Mouse (Mus musculus) mesoderm, embryonic 11.5 days (tissue): ENCODE measurements at regions not wholly inside any gene's neighbourhood (a gene's known extent, or its start where the extent isn't known, plus 50 kb on each side); places are given as distances from the start of the nearest gene placed in this dataset.
"Not testable (repeated sequence)": the region's sequence is repeated elsewhere in the genome, so short reads cannot be mapped to it uniquely, and the experiment has no call there.

Experiments used
- DNase-seq: peaks from one replicate; pipeline ENCODE4 v3.0.0-alpha.2; 2012; ENCODE audit warnings: low read depth, low spot score

GRCm38 (mm10) chr6:13763636-13764035 lies 76.1 kb downstream of the Gpr85 start:
- not testable (repeated sequence) for DNase-seq

GRCm38 (mm10) chr6:13759431-13759830 lies 80.3 kb downstream of the Gpr85 start:
- no peak for DNase-seq

- no peak for DNase-seq
Measured at GRCm38 (mm10) chr6:13758946-13759345, 80.8 kb downstream of the Gpr85 start.

DNA sequence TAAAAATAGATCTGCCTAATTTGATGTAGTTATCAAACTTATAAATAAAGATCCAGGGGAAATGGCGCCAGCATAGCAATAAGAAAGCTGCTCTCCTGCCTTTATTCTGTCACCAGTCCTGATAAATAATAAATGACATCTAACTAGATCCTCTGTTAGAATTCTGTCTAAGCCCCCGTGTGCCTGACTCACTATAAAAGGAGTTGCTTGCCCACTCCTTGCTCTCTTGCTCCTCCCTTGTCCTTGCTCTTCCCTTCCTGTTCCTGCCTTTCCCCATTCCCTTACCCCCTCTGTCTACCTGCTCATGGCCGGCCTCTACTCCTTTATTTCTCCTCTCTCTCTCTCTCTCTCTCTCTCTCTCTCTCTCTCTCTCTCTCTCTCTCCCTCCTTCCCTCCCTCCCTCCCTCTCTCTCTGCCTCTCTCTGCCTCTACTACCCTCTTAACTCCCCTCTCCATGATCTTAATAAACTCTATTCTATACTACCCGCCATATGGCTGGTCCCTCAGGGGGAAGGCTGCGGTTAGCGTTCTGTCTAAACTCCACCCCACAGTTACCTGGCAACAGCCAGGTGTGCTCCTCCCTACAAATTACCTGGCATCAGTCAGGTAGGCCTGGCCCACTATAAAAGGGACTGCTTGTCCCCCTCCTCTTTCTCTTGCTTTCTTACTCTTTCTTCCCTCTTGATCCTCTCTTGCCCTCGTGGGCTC lies 71.3 kb upstream of the Bmt2 start:
- DNase-seq, result no peak

- peak; percentile 2 for DNase-seq
Measured at GRCm38 (mm10) chr6:13747969-13748368, 70.2 kb upstream of the Bmt2 start.

DNA sequence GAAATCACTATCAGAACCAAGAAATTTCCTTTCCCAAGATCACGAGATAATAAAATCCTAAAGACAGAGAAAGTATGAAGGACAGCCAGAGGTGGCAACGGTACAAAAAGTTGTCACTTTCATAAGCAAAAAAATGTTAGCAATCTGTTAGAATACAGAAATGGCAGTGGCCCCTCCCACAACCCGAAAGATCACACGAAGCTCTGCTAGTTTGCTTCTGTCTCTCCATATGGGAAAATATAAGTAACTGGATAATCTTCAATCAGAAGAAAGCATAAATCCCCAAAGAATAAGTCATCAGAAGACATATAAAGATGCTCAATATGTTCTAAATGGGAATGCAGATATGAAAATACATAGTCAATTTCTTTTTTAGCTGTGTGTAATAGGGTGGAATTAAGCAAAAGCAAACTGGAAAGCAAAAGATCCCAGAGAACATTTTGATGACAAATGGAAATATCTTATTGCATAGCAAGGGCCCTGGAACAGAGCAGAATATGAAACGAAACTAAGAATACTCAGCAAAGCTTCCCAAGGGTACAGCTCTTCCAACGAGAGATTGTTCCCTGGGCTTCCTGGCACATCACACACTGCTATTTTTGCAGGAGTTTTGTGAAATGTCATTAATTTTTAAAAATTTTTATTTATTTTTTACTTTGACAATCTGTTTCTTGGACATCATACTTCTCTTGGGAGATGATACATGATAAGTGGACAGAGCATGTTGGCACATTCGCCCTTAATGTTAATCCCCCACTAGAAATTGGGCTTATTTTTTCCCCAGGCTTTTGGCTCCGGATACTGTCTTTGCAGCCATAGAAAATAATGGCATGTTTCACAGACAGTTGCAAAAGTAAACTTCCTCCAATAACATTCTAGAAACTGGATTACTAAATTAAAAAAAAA lies 69.1 kb upstream of the Bmt2 start:
- DNase-seq, result no peak
